Mouse (Mus musculus) midbrain, embryonic 14.5 days (tissue): ENCODE data around the gene Syn2. TPM values are rescaled to one million over a fixed set of nuclear protein-coding genes. Genes with fewer than 3 reads are reported as not detected.

Source experiments
- ATAC-seq: fragments of 200-750 bp; cut with Nextera tagmentation; 2 replicates; pipeline ENCODE4 v1.8.0; 2017; ENCODE audit warnings: moderate number of reproducible peaks, moderate library complexity; ENCODE audit not compliant: low FRiP score, low TSS enrichment
- DNase-seq: peaks from one replicate; pipeline ENCODE4 v3.0.0-alpha.2; 2015
- H3K27ac ChIP-seq: fragments of 300-500 bp; sonication (generic); replicated peaks from 2 replicates; pipeline ENCODE4 v1.5.1; 2014; ENCODE audit warnings: mild to moderate bottlenecking, low read depth, low read length, moderate library complexity
- H3K27me3 ChIP-seq: fragments of 300-500 bp; sonication (generic); 2 replicates; pipeline ENCODE4 v1.6.1; 2014; ENCODE audit warnings: low read length, control low read depth, mixed read lengths; ENCODE audit not compliant: control insufficient read depth, insufficient read depth
- H3K36me3 ChIP-seq: fragments of 300-500 bp; sonication (generic); 2 replicates; pipeline ENCODE4 v1.6.1; 2014; ENCODE audit warnings: low read length, control low read depth; ENCODE audit not compliant: control insufficient read depth, insufficient read depth
- H3K4me1 ChIP-seq: fragments of 300-500 bp; sonication (generic); 2 replicates; pipeline ENCODE4 v1.6.1; 2014; ENCODE audit warnings: mild to moderate bottlenecking, antibody characterized with exemption, low read length, control low read depth; ENCODE audit not compliant: control insufficient read depth, insufficient read depth
- H3K4me2 ChIP-seq: fragments of 300-500 bp; sonication (generic); 2 replicates; pipeline ENCODE4 v1.6.1; 2014; ENCODE audit warnings: mild to moderate bottlenecking, low read length, moderate library complexity
- H3K4me3 ChIP-seq: fragments of 300-500 bp; sonication (generic); replicated peaks from 2 replicates; pipeline ENCODE4 v1.5.1; 2014; ENCODE audit warnings: low read depth, low read length
- H3K9ac ChIP-seq: fragments of 300-500 bp; sonication (generic); replicated peaks from 2 replicates; pipeline ENCODE4 v1.6.1; 2014; ENCODE audit warnings: mild to moderate bottlenecking, low read length, moderate library complexity
- H3K9me3 ChIP-seq: fragments of 300-500 bp; sonication (generic); 2 replicates; pipeline ENCODE4 v1.6.1; 2016; ENCODE audit warnings: low read length, control low read depth, mixed read lengths; ENCODE audit not compliant: control insufficient read depth
- WGBS: fragments of 180-500 bp; shearing (Covaris S2); extraction: QIAGEN DNeasy Blood & Tissue Kit; methylation state at CpG from one replicate; pipeline ENCODE4 v1.1.7; 2014; 5-methylcytosine and 5-hydroxymethylcytosine counted together
- polyA plus RNA-seq: library from polyadenylated mRNA; unstranded; fragments of >200 nt; fragmentation: Nextera tagmentation; extraction: Ambion mirVana; gene quantifications from 2 replicates; pipeline ENCODE4 v1.2.1, GENCODE M21; 2014

The Syn2 gene
- polyA plus RNA-seq, 1 experiment from 2014 or later = 39.9 TPM

DNA sequence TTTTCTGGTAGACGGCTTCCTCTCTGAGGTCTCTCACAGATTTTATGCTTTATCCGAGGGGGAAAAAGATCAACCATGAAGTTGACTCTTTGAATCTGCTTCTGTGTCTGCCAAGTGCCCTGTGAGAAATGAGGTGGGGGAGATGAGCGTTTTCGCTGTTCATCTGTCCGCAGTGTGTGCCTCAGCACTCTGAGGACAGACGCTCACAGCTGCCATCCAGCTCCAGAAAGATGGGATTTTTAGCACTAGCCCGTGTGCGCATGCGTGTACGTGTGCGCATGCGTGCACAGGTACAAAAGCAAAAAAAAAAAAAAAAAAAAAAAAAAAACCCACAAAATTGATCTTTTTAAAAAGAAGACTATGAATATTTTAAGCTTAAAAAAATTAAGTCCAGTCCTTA lies 178.1 kb downstream of the Syn2 start:
- H3K36me3 ChIP-seq = no peaks in the 10 kb centered on the region
- 0 out of 2 replicates have a peak overlapping the region, but pooled peaks have one; percentile 9 for H3K4me3 ChIP-seq
- 60% methylated on average over 12 of the region's 12 CpGs for WGBS
- no peaks in the 10 kb centered on the region for H3K4me1 ChIP-seq
- no peaks in the 10 kb centered on the region for H3K27me3 ChIP-seq
- H3K9me3 ChIP-seq = no peaks in the 10 kb centered on the region
- ATAC-seq = no peak
- DNase-seq = peak; percentile 62
- no peak overlapping the region for H3K9ac ChIP-seq
- peak overlapping the region; percentile 38 for H3K4me2 ChIP-seq
- no peak overlapping the region for H3K27ac ChIP-seq

DNA sequence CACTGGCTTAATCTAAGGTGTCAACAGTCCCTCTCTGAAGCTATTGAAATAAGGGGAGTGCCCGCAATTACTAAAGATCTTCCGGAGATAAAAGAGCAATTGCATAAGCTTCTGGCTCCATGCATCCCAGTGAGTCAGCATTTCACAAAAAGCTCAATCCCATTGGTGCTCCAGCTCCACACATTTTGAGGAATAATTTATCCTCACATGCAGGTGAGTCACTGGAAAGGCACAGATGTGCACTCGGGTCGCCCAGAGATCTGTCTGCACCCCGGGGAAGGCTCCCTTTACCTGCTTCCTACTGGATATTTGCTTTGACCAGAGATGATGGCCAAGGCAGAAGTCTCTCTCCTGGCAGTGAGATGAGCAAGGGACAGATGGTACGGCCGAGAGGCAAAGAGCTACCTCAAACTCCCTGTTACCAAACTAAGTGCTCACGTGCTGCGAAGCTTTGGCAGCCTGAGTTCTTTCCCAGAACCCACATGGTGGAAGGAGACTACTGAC lies 178.6 kb downstream of the Syn2 start:
- no peaks in the 10 kb centered on the region for H3K4me1 ChIP-seq
- no peak overlapping the region for H3K4me2 ChIP-seq
- no peak overlapping the region for H3K9ac ChIP-seq
- no peaks in the 10 kb centered on the region for H3K27me3 ChIP-seq
- no peak overlapping the region for H3K4me3 ChIP-seq
- H3K9me3 ChIP-seq = no peaks in the 10 kb centered on the region
- ATAC-seq = no peak
- WGBS = 73% methylated on average over 9 of the region's 9 CpGs
- H3K36me3 ChIP-seq = no peaks in the 10 kb centered on the region
- DNase-seq = peak; percentile 14
- H3K27ac ChIP-seq = no peak overlapping the region

DNA sequence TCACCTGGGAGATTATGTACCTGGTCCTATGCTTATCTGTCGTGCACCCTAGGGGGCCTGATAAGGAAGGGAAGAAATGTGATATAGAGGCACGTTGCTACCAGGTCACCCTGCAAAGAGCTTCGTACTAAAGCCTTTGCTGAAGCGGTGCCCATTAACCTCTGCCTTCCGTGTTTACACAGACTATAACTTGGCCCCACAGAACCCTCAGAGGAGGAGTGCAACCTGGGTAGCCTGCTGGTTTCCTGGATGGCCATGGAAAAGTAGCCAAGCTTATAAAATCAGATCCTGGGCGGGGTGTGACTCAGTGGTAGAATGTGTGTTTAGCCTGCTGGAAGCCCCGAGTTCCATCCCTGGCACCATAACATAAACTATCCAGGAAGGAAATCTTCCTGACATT lies 179.2 kb downstream of the Syn2 start:
- DNase-seq (no peak), ATAC-seq (no peak)
- no peak overlapping the region for H3K4me3 ChIP-seq
- H3K9ac ChIP-seq = no peak overlapping the region
- no peak overlapping the region for H3K4me2 ChIP-seq
- WGBS = 83% methylated on average over 7 of the region's 7 CpGs
- H3K27ac ChIP-seq = no peak overlapping the region
- no peaks in the 10 kb centered on the region for H3K9me3 ChIP-seq
- no peaks in the 10 kb centered on the region for H3K4me1 ChIP-seq
- H3K27me3 ChIP-seq = no peaks in the 10 kb centered on the region
- no peaks in the 10 kb centered on the region for H3K36me3 ChIP-seq

DNA sequence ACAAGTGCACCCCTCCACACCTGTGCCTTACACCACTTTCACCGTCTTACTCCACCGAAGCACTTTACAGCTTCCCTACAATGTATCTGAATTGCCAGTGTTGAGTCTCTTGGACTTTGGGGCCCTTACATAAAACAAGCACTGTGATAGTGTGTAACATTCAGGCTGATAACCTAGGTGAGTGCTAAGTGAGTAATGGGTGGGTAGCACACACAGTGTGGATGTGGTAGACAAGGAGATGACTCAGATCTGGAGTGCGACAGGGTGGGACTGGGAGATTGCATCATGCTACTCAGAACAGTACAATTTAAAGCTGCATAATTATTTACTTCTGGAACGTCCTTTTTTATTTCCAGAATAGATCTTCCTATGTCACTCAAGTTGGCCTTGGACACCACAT lies 181.1 kb downstream of the Syn2 start:
- Histone ChIP-seq H3K36me3 (no peaks in the 10 kb centered on the region), H3K4me3 (no peak overlapping the region), H3K27me3 (no peaks in the 10 kb centered on the region), H3K27ac (no peak overlapping the region), H3K4me2 (no peak overlapping the region), H3K9ac (no peak overlapping the region), H3K4me1 (no peaks in the 10 kb centered on the region), H3K9me3 (no peaks in the 10 kb centered on the region)
- DNase-seq (no peak), ATAC-seq (no peak)
- 93% methylated on average over 4 of the region's 4 CpGs for WGBS

DNA sequence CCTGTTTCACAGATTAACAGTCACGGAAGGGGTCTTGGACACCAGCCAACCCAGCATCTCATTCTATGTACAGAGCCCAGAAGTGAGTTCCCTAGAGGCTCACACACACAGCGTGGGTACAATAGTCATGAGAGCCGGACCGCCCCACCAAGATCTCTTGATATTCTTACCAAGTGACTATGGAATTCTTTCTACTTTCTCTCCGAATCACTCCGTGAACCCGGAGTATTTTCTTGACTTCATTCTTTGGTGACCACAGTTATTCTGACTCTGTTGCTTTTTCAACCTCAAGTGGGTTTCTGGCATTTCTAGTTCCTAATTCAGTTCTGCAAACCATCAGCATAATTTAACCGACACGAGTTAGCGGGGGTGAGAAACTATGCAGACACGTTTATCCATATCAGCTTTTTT lies 182.1 kb downstream of the Syn2 start:
- 72% methylated on average over 11 of the region's 11 CpGs for WGBS
- DNase-seq = peak; percentile 12
- no peak for ATAC-seq
- Histone ChIP-seq H3K27ac (no peak overlapping the region), H3K4me3 (no peak overlapping the region), H3K9me3 (no peaks in the 10 kb centered on the region), H3K4me1 (no peaks in the 10 kb centered on the region), H3K9ac (no peak overlapping the region), H3K4me2 (no peak overlapping the region), H3K36me3 (no peaks in the 10 kb centered on the region), H3K27me3 (no peaks in the 10 kb centered on the region)

DNA sequence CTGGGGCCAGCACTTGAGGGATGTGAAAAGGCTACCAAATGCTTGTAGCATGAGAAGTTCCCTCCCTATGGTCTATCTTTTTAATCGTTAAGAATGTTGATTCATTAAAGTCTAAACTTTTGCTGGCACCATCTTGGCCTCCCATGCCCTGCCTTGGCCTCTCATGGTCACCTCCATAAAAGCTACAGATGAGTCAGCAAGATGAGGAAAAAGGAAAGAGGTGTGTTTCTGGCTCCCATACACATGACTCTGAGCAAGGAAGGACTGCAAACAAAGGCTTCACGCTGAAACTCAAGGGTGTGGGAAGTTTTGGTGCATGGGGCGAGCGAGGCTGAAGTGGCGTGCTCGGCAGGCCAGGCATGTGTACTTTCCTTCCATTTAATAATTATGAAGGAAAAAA lies 184.1 kb downstream of the Syn2 start:
- ATAC-seq = no peak
- H3K4me1 ChIP-seq = no peaks in the 10 kb centered on the region
- H3K27ac ChIP-seq = no peak overlapping the region
- no peaks in the 10 kb centered on the region for H3K36me3 ChIP-seq
- H3K9me3 ChIP-seq = no peaks in the 10 kb centered on the region
- H3K9ac ChIP-seq = no peak overlapping the region
- DNase-seq = no peak
- no peak overlapping the region for H3K4me3 ChIP-seq
- H3K27me3 ChIP-seq = no peaks in the 10 kb centered on the region
- H3K4me2 ChIP-seq = no peak overlapping the region
- WGBS = 91% methylated on average over 6 of the region's 6 CpGs

DNA sequence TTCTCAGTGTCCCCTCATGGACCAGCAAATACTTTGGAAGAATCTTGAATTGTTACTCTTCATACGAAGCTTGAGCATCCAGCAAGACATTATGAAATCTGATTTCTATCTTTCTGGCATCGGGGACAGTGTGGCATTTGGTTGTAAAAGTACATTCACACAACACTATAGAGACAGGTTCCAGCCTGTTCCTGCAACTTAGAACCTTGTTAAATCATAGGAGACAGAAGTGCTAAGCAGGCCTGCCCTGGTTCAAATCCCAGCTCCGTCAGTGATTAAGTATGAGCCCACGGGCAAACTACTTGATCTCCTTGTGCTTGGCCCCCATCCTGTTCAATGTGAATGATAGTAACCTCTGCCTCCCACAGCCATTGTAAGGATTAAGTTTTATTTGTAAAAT lies 185.0 kb downstream of the Syn2 start:
- no peak overlapping the region for H3K4me3 ChIP-seq
- no peak overlapping the region for H3K27ac ChIP-seq
- no peaks in the 10 kb centered on the region for H3K36me3 ChIP-seq
- no peak overlapping the region for H3K4me2 ChIP-seq
- 90% methylated on average over 4 of the region's 4 CpGs for WGBS
- H3K27me3 ChIP-seq = no peaks in the 10 kb centered on the region
- ATAC-seq = no peak
- DNase-seq = no peak
- no peak overlapping the region for H3K9ac ChIP-seq
- no peaks in the 10 kb centered on the region for H3K9me3 ChIP-seq
- H3K4me1 ChIP-seq = no peaks in the 10 kb centered on the region

DNA sequence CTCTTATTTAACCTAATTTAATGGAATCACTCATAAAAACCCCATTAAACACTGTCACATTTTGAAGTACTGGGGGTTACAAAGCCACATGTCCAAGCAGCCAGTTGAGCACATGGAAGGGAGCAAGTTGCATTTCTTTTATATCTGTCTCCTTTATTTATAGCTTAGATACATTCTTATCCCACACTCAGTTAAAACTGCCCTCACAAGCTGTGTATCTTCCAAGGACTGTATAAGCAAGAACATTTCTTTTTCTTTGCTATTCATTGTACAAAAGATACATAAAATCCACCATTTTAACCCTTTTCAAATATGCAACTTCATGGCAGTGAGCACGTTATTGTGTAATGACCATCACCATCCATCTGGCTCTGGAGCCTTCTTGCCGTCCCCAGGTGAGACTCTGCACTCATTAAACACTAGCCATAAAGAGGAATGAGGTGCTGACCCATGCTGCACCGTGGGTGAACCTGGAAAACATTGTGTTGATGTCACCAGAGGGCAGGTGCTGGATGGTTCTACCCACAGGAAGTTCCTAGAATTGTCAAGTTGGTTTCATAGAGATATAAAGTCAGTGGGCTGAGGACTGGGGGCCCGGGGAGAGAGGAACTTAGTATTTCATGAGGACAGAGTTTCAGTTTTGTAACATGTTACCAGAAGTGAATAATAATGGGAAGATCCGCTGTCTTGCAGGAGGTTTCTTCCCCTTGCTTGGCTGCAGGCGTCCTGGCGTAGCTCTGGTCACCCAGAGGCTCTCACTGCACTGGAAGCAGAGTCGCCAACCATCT lies 186.4 kb downstream of the Syn2 start:
- ATAC-seq (no peak), DNase-seq (no peak)
- Histone ChIP-seq H3K4me1 (no peaks in the 10 kb centered on the region), H3K9me3 (no peaks in the 10 kb centered on the region), H3K27me3 (no peaks in the 10 kb centered on the region), H3K4me2 (no peak overlapping the region), H3K9ac (no peak overlapping the region), H3K27ac (no peak overlapping the region), H3K36me3 (no peaks in the 10 kb centered on the region), H3K4me3 (no peak overlapping the region)
- WGBS = 91% methylated on average over 8 of the region's 8 CpGs

DNA sequence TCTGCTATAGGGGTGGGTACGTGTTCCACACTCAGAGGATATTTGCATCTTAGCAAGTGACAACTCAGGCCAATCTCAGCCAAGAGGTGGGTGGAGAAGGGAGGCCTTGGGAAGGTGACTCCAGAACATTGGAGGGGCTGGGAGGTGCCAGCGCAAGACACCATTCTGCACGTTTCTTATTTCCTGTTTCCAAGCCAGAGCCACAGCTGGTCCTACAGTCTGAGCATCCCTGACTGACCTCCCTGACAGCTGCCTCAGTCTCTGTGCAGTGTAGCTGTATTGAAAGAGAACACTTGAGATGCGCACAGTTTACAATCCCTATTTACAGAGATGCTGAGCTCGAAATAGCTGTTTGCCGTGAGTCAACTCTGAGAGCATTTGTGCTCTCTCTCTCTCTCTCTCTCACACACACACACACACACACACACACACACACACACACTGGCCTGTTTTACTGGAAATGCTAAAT lies 187.2 kb downstream of the Syn2 start:
- WGBS = 76% methylated on average over 6 of the region's 6 CpGs
- 0 out of 2 replicates have a peak overlapping the region, but pooled peaks have one; percentile 3 for H3K9ac ChIP-seq
- H3K4me3 ChIP-seq = no peak overlapping the region
- ATAC-seq (no peak), DNase-seq (peak; percentile 11)
- no peaks in the 10 kb centered on the region for H3K9me3 ChIP-seq
- H3K36me3 ChIP-seq = no peaks in the 10 kb centered on the region
- no peak overlapping the region for H3K4me2 ChIP-seq
- no peaks in the 10 kb centered on the region for H3K4me1 ChIP-seq
- H3K27ac ChIP-seq = no peak overlapping the region
- no peaks in the 10 kb centered on the region for H3K27me3 ChIP-seq
